Mouse (Mus musculus) layer of hippocampus, adult 11-12 months (tissue): ENCODE data around the gene Pitpna.

ENCODE experiments used
- DNase-seq: peaks from one replicate; pipeline ENCODE4 v3.0.0; 2022; ENCODE audit warnings: low spot score

Gene Pitpna

GRCm38 (mm10) chr11:75658311-75658710 is 70.4 kb downstream of the Pitpna start:
- no peak for DNase-seq

GRCm38 (mm10) chr11:75658996-75659750 is 71.3 kb downstream of the Pitpna start:
- no peak for DNase-seq

GRCm38 (mm10) chr11:75660081-75660590 is 72.2 kb downstream of the Pitpna start:
- DNase-seq, result no peak

GRCm38 (mm10) chr11:75660941-75661800 is 73.3 kb downstream of the Pitpna start:
- no peak for DNase-seq

GRCm38 (mm10) chr11:75662131-75662530 is 74.2 kb downstream of the Pitpna start:
- no peak for DNase-seq

- DNase-seq, result no peak
These were observed 78.4 kb downstream of the Pitpna start for GRCm38 (mm10) chr11:75666296-75666695.

GRCm38 (mm10) chr11:75668621-75669020 is 80.7 kb downstream of the Pitpna start:
- no peak for DNase-seq

- DNase-seq, result no peak
These were observed 81.4 kb downstream of the Pitpna start for GRCm38 (mm10) chr11:75669176-75669852.

- no peak for DNase-seq
These were observed 81.9 kb downstream of the Pitpna start for GRCm38 (mm10) chr11:75669853-75670200.

- DNase-seq, result no peak
These were observed 83.7 kb downstream of the Pitpna start for GRCm38 (mm10) chr11:75671426-75672180.

GRCm38 (mm10) chr11:75673411-75673810 is 85.5 kb downstream of the Pitpna start:
- DNase-seq, result no peak

GRCm38 (mm10) chr11:75674875-75675274 is 87.0 kb downstream of the Pitpna start:
- DNase-seq, result no peak

GRCm38 (mm10) chr11:75677881-75678746 is 90.2 kb downstream of the Pitpna start:
- no peak for DNase-seq
